Mouse (Mus musculus) lung, adult 2 months (tissue): ENCODE measurements around the gene Klf4.

ENCODE experiments used
- CTCF ChIP-seq: fragments of 200-500 bp; IDR thresholded peaks from 2 replicates; pipeline ENCODE4 v1.5.1; 2011; ENCODE audit warnings: mild to moderate bottlenecking, low read length, control low read depth; ENCODE audit not compliant: insufficient read depth
- POLR2A ChIP-seq: fragments of 200-500 bp; IDR thresholded peaks from 2 replicates; pipeline ENCODE4 v1.6.1; 2011; ENCODE audit warnings: low read depth, mild to moderate bottlenecking, control low read depth, low read length, borderline replicate concordance; ENCODE audit errors: extremely low read depth

DNA sequence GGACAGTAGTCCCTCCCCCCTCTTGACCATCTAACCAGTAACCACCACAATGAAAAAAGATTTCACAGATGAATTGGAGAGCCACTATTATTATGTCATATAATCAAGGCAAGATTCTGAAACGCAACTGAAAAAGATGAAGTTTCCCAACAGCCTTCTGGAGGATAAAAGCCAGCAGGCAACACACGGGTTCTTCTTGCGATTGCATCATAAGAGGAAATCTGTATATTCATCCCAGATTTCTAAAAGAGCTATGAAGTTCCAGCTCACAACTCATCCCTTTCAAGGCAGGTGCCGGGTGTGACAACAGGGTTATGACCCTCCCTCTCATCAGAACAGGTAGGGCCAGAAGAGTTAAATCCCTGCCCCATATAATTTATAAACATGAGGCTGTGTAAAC is 2.2 kb upstream of the Klf4 start:
- TF ChIP-seq POLR2A (no peak), CTCF (no peak)
